Comparison of ENCODE assay signal across 9 mouse cellular contexts in the genomic region with DNA sequence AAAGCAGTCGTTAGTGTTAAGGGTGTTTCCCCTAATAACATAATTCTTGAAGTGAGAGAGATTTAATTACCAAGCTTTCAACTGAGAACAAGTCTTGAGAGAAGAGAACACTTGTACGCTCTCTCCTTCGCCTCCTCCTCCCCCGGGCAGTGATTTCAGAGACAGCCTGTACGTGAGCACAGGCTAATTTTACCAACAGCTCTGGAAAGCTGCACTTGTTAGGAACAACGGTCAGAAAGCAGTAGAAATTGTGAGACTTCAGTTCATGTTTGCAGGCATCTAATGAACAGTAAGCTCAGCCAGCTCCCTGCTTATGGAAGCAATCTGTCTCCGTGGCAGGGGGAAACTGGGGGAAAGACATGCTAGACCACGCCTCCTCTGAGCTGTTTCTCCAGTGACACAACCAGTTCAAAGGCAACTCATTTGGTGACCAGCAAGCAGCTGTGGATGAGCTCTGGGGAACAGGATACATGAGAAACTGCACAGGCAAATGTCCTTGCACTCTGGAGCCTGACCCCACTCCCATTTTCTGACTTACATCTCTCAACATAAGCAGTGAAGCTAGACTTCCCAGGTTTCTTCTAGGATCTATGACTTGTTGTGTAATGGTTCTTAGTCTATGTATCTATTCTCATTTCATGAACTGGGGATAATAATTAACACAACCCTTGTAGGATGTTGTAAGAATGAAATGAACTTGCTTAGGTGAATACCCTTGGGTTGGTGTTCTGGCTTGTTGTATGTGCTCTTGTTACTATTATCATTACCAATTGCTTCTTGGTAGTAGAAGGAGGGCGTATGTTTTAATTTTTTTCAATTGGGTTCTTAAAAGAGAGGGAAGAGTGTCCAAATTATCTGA.
DNase-seq lines count a peak whose midpoint lies in the region; ATAC-seq and TF ChIP-seq lines count a peak whose summit lies in the region.
"Had no signal": no experiment of that assay in that cellular context is flagged by ENCODE, and none has a peak within 500 bp of the region (broad histone marks: within the 10 kb centered on the region; RNA-seq: fewer than 3 reads in every experiment).

No protein-coding gene starts in this region.

- H3K4me2 ChIP-seq in liver, embryonic 15.5 days = no peak overlapping the region
- H3K4me2 ChIP-seq: neural tube, embryonic 12.5 days had no signal

- H3K79me2 ChIP-seq in heart, adult 2 months (replicated peaks; ENCODE audit: control insufficient read depth, insufficient read depth, low read length) = no peaks in the 10 kb centered on the region

- peak overlapping the region; percentile 29; the same call in 1 of the 2 replicates for H3K9ac ChIP-seq in heart, adult 2 months (ENCODE audit: low read depth, low read length)
- no peak overlapping the region for H3K9ac ChIP-seq in liver, embryonic 15.5 days
- H3K9ac ChIP-seq: neural tube, embryonic 12.5 days had no signal

- no peaks in the 10 kb centered on the region for H3K27me3 ChIP-seq in heart, adult 2 months (ENCODE audit: control insufficient read depth, insufficient read depth, low read length)
- H3K27me3 ChIP-seq in liver, embryonic 15.5 days = no peaks in the 10 kb centered on the region
- H3K27me3 ChIP-seq: neural tube, embryonic 12.5 days had no signal

- H3K4me3 ChIP-seq in heart, adult 2 months = no peak overlapping the region
- no peak overlapping the region for H3K4me3 ChIP-seq in liver, embryonic 15.5 days (replicated peaks)
- H3K4me3 ChIP-seq: neural tube, embryonic 12.5 days had no signal

- H3K4me1 ChIP-seq in heart, adult 2 months (ENCODE audit: control insufficient read depth, insufficient read depth, low read length) = peaks cover 2% of the 10 kb centered on the region
- H3K4me1 ChIP-seq in liver, embryonic 15.5 days (replicated peaks) = no peaks in the 10 kb centered on the region; the same call in 1 of the 2 replicates

- peak in 1 of 2 experiments; percentile 29 for DNase-seq in heart, adult 2 months
- no peak for DNase-seq in heart, adult 9 months (ENCODE audit: low spot score in 2 of 2)
- peak; percentile 94 for DNase-seq in brain, adult 2 months (ENCODE audit: low read depth, low spot score)
- peak; percentile 35 for DNase-seq in kidney, adult 18-20 months
- no peak for DNase-seq in cerebellum, adult 9-10 months
- DNase-seq in spleen, postnatal 36 days (ENCODE audit: low spot score in 2 of 2) = no peak

- 50% methylated on average over 9 of the region's 9 CpGs for WGBS in heart, adult 2 months
- WGBS in liver, embryonic 15.5 days (ENCODE audit: insufficient replicate concordance) = 49% methylated on average over 9 of the region's 9 CpGs

- H3K9me3 ChIP-seq in liver, embryonic 15.5 days (replicated peaks) = no peaks in the 10 kb centered on the region
- H3K9me3 ChIP-seq: neural tube, embryonic 12.5 days had no signal

- H3K27ac ChIP-seq in heart, adult 2 months = peak overlapping the region; percentile 40
- no peak overlapping the region; the same call in 1 of the 2 replicates for H3K27ac ChIP-seq in liver, embryonic 15.5 days (replicated peaks)
- H3K27ac ChIP-seq: neural tube, embryonic 12.5 days had no signal

- TF ChIP-seq CTCF in heart, adult 2 months (IDR thresholded peaks at IDR 0.05) = no peak

- intact Hi-C loops in heart, adult 2 months (cut with DNase I) = loop anchor here (5.0 kb wide), 1 partner anchor 229 kb away; no protein-coding TSS in a partner anchor

- H3K36me3 ChIP-seq in heart, adult 2 months (ENCODE audit: control insufficient read depth, insufficient read depth, low read length) = no peaks in the 10 kb centered on the region
- H3K36me3 ChIP-seq in liver, embryonic 15.5 days (replicated peaks) = no peaks in the 10 kb centered on the region
- H3K36me3 ChIP-seq: neural tube, embryonic 12.5 days had no signal

- TF ChIP-seq EP300 in heart, adult 2 months (IDR thresholded peaks at IDR 0.05; ENCODE audit: insufficient read depth, low read depth, low read length) = no peak

- ATAC-seq in liver, embryonic 15.5 days (ENCODE audit: insufficient read depth) = peak; percentile 40; the same call in 1 of the 2 replicates
- no peak for ATAC-seq in erythroid progenitor cell, adult 5-6 weeks (replicated peaks; ENCODE audit: low FRiP score, poor library complexity, severe bottlenecking)

- TF ChIP-seq POLR2A in heart, adult 2 months (IDR thresholded peaks at IDR 0.05; ENCODE audit: insufficient read depth, low read depth, low read length) = no peak

Comparison
In these comparisons a context has a peak if more than half of its experiments do, and no peak if none do; other contexts are left out.
1. DNase-seq: peak in brain, adult 2 months (single experiment) and kidney, adult 18-20 months (single experiment); none in heart, adult 9 months (0 of 2), cerebellum, adult 9-10 months (single experiment) and spleen, postnatal 36 days (0 of 2).